Mouse (Mus musculus) midbrain, embryonic 13.5 days (tissue): ENCODE data around the gene Crygd. TPM values are rescaled to one million over a fixed set of nuclear protein-coding genes. Genes with fewer than 3 reads are reported as not detected.

Source experiments
- ATAC-seq: fragments of 200-750 bp; cut with Nextera tagmentation; 2 replicates; pipeline ENCODE4 v1.8.0; 2017; ENCODE audit warnings: mild to moderate bottlenecking, moderate TSS enrichment, moderate library complexity
- H3K27ac ChIP-seq: fragments of 300-500 bp; sonication (generic); 2 replicates; pipeline ENCODE4 v1.5.1; 2015; ENCODE audit warnings: inconsistent platforms, mild to moderate bottlenecking, moderate library complexity
- H3K27me3 ChIP-seq: fragments of 300-500 bp; sonication (generic); 2 replicates; pipeline ENCODE4 v1.6.1; 2015; ENCODE audit warnings: mild to moderate bottlenecking, inconsistent platforms
- H3K36me3 ChIP-seq: fragments of 300-500 bp; sonication (generic); 2 replicates; pipeline ENCODE4 v1.6.1; 2015; ENCODE audit warnings: mild to moderate bottlenecking, inconsistent platforms
- H3K4me1 ChIP-seq: fragments of 300-500 bp; sonication (generic); replicated peaks from 2 replicates; pipeline ENCODE4 v1.6.1; 2015; ENCODE audit warnings: inconsistent platforms
- H3K4me2 ChIP-seq: fragments of 300-500 bp; sonication (generic); replicated peaks from 2 replicates; pipeline ENCODE4 v1.6.1; 2015; ENCODE audit warnings: moderate library complexity, mild to moderate bottlenecking, inconsistent platforms
- H3K4me3 ChIP-seq: fragments of 300-500 bp; sonication (generic); replicated peaks from 2 replicates; pipeline ENCODE4 v1.5.1; 2015; ENCODE audit warnings: mild to moderate bottlenecking, inconsistent platforms
- H3K9ac ChIP-seq: fragments of 300-500 bp; sonication (generic); replicated peaks from 2 replicates; pipeline ENCODE4 v1.6.1; 2015; ENCODE audit warnings: mild to moderate bottlenecking, inconsistent platforms
- H3K9me3 ChIP-seq: fragments of 300-500 bp; sonication (generic); 2 replicates; pipeline ENCODE4 v1.6.1; 2016; ENCODE audit warnings: mild to moderate bottlenecking, inconsistent platforms
- WGBS: fragments of 180-500 bp; shearing (Covaris S2); methylation state at CpG from one replicate; pipeline ENCODE4 v1.1.7; 2015; 5-methylcytosine and 5-hydroxymethylcytosine counted together
- polyA plus RNA-seq: library from polyadenylated mRNA; unstranded; fragments of >200 nt; fragmentation: Nextera tagmentation; extraction: Ambion mirVana; gene quantifications from 2 replicates; pipeline ENCODE4 v1.2.1, GENCODE M21; 2015

Gene Crygd
- not detected in 2 replicates for polyA plus RNA-seq

DNA sequence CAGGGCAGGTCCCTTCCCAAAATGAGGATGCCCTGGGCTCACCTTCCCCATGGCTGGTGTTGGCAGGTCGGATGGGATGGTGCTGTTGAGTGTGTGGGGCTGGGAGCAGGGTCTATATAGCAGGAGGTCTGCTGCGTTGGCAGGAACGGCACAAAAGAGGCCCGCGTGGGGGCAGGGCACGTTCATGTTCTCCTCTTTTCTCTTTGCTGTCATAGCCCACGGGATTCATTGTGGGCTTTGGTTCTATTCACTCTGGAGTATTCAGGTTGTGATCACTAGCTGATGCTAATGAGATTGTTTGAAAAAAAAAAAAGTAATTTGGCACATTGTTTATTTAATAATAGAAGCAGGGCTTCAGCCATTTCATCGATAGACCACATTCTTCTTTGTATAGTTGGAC lies at the start of gene Crygd:
Crygd (minus strand) TSS at position 101 of the 400 bp plus-strand sequence.
- Histone ChIP-seq H3K4me1 (no peaks in the 10 kb centered on the region), H3K27me3 (no peaks in the 10 kb centered on the region), H3K4me3 (no peak within 1 kb of the TSS), H3K4me2 (no peak within 1 kb of the TSS), H3K36me3 (no peaks in the 10 kb centered on the region), H3K9ac (no peak within 1 kb of the TSS), H3K27ac (no peak within 1 kb of the TSS), H3K9me3 (no peaks in the 10 kb centered on the region)
- 63% methylated on average over 8 of the region's 8 CpGs for WGBS
- ATAC-seq: no peak

DNA sequence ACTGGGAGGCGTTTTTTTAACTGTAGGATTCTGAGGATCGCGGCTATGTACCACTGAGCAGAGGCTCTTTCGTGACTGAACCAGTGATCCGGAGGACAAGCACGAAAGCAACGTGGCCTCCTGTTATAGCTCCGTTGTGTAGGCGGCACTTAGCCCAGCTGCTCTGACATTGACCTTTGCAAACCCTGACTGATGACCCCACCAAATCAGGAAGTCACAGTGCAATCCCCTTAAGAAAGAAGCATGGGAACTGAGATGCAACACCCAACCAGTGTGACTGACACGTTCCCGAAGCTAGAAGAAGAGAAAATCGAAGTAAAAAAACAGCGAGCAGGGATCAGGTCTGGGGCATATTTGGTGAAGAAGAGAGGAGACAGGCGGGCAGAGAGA lies 49.5 kb upstream of the Crygd start:
- 59% methylated on average over 14 of the region's 14 CpGs for WGBS
- Histone ChIP-seq H3K36me3 (no peaks in the 10 kb centered on the region), H3K9me3 (no peaks in the 10 kb centered on the region), H3K27me3 (no peaks in the 10 kb centered on the region), H3K4me3 (no peak overlapping the region), H3K4me1 (no peaks in the 10 kb centered on the region), H3K9ac (no peak overlapping the region), H3K4me2 (peak overlapping the region; percentile 29), H3K27ac (no peak overlapping the region)
- no peak for ATAC-seq

DNA sequence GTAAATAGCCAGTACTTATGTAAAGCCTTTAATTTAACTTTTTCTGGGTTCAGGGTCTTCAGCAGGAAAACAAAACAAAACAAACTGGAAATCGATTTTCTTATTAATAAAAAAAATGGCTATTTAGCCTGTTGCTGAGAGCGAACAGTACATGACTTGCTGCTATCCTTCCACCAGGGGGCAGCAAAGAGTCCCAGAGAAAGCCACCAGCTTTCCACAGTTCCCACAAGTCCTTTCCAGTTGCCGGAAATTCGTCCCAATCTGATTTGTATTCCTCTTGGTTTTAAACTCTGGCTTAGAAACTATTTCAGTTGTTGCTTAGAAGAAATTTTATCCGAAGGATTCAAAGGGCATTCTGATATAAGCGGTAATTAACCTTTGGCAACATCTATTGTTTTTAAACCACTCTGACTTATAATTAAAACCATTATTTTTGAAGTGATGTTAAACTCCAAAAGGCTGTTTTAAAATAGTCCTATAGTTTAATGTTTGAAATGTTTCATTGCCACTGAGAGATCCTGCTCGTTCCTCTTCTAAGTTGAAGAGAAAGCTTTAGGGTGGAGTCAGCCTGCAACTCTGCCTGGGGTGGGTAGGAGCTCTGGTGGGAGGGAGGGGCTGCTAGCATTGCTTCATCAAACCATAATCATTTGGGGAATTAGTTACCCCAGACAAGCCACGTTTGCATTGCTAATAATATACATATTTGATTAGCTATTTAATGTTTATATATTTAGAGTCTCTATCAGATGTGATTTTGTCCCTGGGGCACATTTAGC lies 49.0 kb upstream of the Crygd start:
- Histone ChIP-seq H3K4me1 (no peaks in the 10 kb centered on the region), H3K27me3 (no peaks in the 10 kb centered on the region), H3K4me2 (peak overlapping the region; percentile 29), H3K9ac (no peak overlapping the region), H3K4me3 (no peak overlapping the region), H3K9me3 (no peaks in the 10 kb centered on the region), H3K36me3 (no peaks in the 10 kb centered on the region), H3K27ac (no peak overlapping the region)
- 11% methylated on average over 8 of the region's 8 CpGs for WGBS
- peak; percentile 82 for ATAC-seq

GRCm38 (mm10) chr1:65109756-65110435 lies 46.6 kb upstream of the Crygd start:
- ATAC-seq: no peak
- Histone ChIP-seq H3K27ac (no peak overlapping the region), H3K4me2 (no peak overlapping the region), H3K4me1 (no peaks in the 10 kb centered on the region), H3K9ac (no peak overlapping the region), H3K4me3 (no peak overlapping the region), H3K9me3 (no peaks in the 10 kb centered on the region), H3K27me3 (no peaks in the 10 kb centered on the region), H3K36me3 (no peaks in the 10 kb centered on the region)
- 79% methylated on average over 25 of the region's 25 CpGs for WGBS

DNA sequence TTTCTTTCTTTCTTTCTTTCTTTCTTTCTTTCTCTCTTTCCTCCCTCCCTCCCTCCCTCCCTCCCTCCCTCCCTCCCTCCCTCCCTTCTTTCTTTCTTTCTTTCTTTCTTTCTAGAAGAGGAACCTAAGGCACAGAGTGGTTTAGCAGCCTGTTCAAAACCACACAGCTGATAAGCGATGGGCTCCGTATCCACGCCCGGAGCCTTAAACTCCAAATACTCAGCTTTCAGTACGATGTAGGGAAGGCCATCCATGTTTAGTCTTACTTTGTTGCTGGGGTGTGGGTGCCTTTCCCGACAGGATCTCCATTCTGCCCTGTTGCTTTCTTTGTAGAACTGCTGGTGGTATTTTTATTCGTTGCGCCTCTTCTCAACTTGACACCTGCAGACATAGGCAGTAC lies 45.9 kb upstream of the Crygd start:
- H3K27me3 ChIP-seq: no peaks in the 10 kb centered on the region
- WGBS: 93% methylated on average over 8 of the region's 8 CpGs
- no peak overlapping the region for H3K4me2 ChIP-seq
- ATAC-seq: no peak
- H3K9ac ChIP-seq: no peak overlapping the region
- no peak overlapping the region for H3K27ac ChIP-seq
- no peak overlapping the region for H3K4me3 ChIP-seq
- H3K9me3 ChIP-seq: no peaks in the 10 kb centered on the region
- no peaks in the 10 kb centered on the region for H3K36me3 ChIP-seq
- H3K4me1 ChIP-seq: no peaks in the 10 kb centered on the region

DNA sequence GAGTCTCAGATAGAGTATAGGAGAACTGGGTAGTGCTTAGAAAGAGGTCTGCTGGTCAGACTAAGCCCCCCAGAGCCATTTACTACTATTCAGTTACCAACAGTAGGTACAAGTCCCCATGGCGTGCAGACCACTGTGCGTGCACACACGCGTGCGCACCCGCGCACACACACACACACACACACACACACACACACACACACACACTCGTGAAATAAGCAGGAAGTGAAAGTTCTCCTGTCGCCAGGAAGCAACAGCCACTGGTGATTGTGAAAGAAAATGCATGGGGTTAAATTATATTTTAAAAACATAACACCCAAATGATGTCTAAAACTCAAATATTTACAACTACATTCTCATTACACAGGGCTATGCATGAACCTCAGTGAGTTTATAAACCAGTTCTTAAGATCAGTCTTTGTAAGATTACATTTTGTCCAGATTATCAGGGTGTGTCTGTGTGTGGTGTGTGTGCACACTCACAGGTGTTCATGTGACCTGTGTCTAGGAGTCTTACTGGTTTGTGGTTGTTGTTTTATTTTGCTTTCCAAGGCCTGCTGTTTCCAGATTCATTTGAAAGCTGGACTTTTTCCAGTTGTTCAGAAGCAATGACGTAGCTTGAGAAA lies 44.5 kb upstream of the Crygd start:
- WGBS: 89% methylated on average over 10 of the region's 10 CpGs
- Histone ChIP-seq H3K9me3 (no peaks in the 10 kb centered on the region), H3K27me3 (no peaks in the 10 kb centered on the region), H3K4me2 (no peak overlapping the region), H3K4me3 (no peak overlapping the region), H3K9ac (no peak overlapping the region), H3K36me3 (no peaks in the 10 kb centered on the region), H3K4me1 (no peaks in the 10 kb centered on the region), H3K27ac (no peak overlapping the region)
- no peak for ATAC-seq

DNA sequence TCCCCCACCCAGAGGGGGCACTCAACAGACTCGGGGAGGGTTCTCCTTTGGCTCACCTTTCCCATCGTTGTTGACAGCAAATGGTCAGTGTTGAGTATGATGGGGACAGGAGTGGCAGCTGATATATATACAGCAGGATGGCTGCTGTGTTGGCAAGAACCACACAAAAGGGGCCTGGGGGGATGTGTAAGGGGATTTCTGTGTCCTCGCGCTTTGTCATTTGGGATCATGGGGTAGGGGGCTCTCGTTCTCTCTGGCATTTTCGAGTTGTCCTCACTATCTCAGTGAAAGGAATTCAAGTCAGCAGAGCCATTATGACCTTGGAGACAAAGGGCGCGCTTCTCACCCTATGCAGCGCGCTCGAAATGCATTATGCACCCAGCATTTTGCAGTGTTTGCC lies 40.0 kb upstream of the Crygd start, which contains the start of gene Cryga:
Cryga (minus strand) TSS at position 101 of the 400 bp plus-strand sequence.
- Histone ChIP-seq H3K4me1 (no peaks in the 10 kb centered on the region), H3K4me3 (no peak within 1 kb of the TSS), H3K36me3 (no peaks in the 10 kb centered on the region), H3K27ac (no peak within 1 kb of the TSS), H3K4me2 (no peak within 1 kb of the TSS), H3K9ac (no peak within 1 kb of the TSS), H3K27me3 (no peaks in the 10 kb centered on the region), H3K9me3 (no peaks in the 10 kb centered on the region)
- ATAC-seq: no peak
- 87% methylated on average over 11 of the region's 11 CpGs for WGBS

- no peaks in the 10 kb centered on the region for H3K27me3 ChIP-seq
- WGBS: 88% methylated on average over 3 of the region's 3 CpGs
- no peak overlapping the region for H3K27ac ChIP-seq
- H3K4me2 ChIP-seq: no peak overlapping the region
- no peak overlapping the region for H3K9ac ChIP-seq
- no peak overlapping the region for H3K4me3 ChIP-seq
- no peaks in the 10 kb centered on the region for H3K9me3 ChIP-seq
- no peaks in the 10 kb centered on the region for H3K4me1 ChIP-seq
- ATAC-seq: no peak
- no peaks in the 10 kb centered on the region for H3K36me3 ChIP-seq
Measured at GRCm38 (mm10) chr1:65096953-65097352, 33.7 kb upstream of the Crygd start.

DNA sequence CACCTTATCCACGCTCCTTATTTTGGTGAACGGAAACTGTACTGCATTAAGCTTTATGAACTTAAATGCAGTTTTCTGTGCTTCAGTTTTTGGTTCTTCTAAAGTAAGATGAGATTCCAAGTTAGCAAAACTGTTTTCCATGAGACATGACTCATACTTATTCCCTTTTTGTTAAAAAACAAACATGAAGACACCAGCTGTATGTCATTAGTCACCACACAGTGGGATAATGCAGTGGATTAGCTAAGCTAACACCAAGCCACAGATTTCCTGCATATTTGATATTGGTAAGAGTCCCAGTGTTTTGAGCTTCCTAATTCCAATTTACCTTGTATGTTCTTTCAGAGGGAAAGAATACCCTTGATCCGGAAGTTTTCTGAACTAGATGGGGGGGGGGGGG lies 28.3 kb upstream of the Crygd start:
- no peaks in the 10 kb centered on the region for H3K9me3 ChIP-seq
- H3K4me3 ChIP-seq: no peak overlapping the region
- ATAC-seq: no peak
- H3K36me3 ChIP-seq: no peaks in the 10 kb centered on the region
- 91% methylated on average over 3 of the region's 3 CpGs for WGBS
- no peaks in the 10 kb centered on the region for H3K27me3 ChIP-seq
- H3K4me1 ChIP-seq: no peaks in the 10 kb centered on the region
- H3K27ac ChIP-seq: no peak overlapping the region
- H3K9ac ChIP-seq: no peak overlapping the region
- no peak overlapping the region for H3K4me2 ChIP-seq

- H3K4me2 ChIP-seq: no peak overlapping the region
- H3K4me1 ChIP-seq: no peaks in the 10 kb centered on the region
- H3K4me3 ChIP-seq: no peak overlapping the region
- 74% methylated on average over 2 of the region's 2 CpGs for WGBS
- H3K9ac ChIP-seq: no peak overlapping the region
- no peak for ATAC-seq
- no peaks in the 10 kb centered on the region for H3K27me3 ChIP-seq
- no peaks in the 10 kb centered on the region for H3K9me3 ChIP-seq
- H3K27ac ChIP-seq: no peak overlapping the region
- no peaks in the 10 kb centered on the region for H3K36me3 ChIP-seq
Measured at GRCm38 (mm10) chr1:65090370-65090769, 27.1 kb upstream of the Crygd start.

GRCm38 (mm10) chr1:65088567-65089356 lies 25.5 kb upstream of the Crygd start:
- Histone ChIP-seq H3K9ac (no peak overlapping the region), H3K27ac (no peak overlapping the region), H3K4me1 (no peaks in the 10 kb centered on the region), H3K4me2 (no peak overlapping the region), H3K27me3 (no peaks in the 10 kb centered on the region), H3K9me3 (no peaks in the 10 kb centered on the region), H3K4me3 (no peak overlapping the region), H3K36me3 (no peaks in the 10 kb centered on the region)
- ATAC-seq: no peak
- 84% methylated on average over 6 of the region's 6 CpGs for WGBS

GRCm38 (mm10) chr1:65082188-65082587 lies 18.9 kb upstream of the Crygd start, which contains the start of gene Crygb:
Gene Crygb, minus strand, starts transcription at chr1:65082288.
- Histone ChIP-seq H3K4me1 (no peaks in the 10 kb centered on the region), H3K9ac (no peak within 1 kb of the TSS), H3K27ac (no peak within 1 kb of the TSS), H3K9me3 (no peaks in the 10 kb centered on the region), H3K36me3 (no peaks in the 10 kb centered on the region), H3K27me3 (no peaks in the 10 kb centered on the region), H3K4me2 (peak within 1 kb of the TSS; percentile 23; the same call in 1 of the 2 replicates), H3K4me3 (no peak within 1 kb of the TSS)
- ATAC-seq: no peak
- WGBS: 26% methylated on average over 7 of the region's 7 CpGs
